Mouse (Mus musculus): Measurements from ENCODE around the gene Fnbp1l.
A peak's percentile ranks its signal among the peaks of the same experiment; 100 is the strongest.

Gene Fnbp1l

DNA sequence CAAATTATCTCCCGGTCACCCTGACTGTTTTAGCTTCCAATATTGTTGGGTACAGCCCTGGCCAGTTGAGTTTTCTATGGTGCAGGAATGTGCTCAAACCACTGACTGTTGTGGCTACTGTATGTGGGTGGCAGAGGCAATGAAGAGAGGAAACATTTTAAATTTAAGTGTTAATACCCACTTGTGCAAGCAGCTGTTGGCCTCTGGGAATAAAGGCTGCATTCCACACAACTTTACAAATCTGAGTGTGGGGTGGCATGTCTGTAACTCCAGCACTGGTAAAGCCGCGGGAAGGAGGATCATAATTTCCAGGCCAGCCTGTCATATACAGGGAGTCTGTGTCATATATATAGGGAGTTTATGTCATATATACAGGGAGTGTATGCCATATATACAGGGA is 99.2 kb downstream of the Fnbp1l start:
- DNase-seq = no peak

GRCm38 (mm10) chr3:122519082-122519481 is 100.4 kb downstream of the Fnbp1l start:
- no peak for DNase-seq

- no peak for DNase-seq
Observed at GRCm38 (mm10) chr3:122518231-122518736, 101.2 kb downstream of the Fnbp1l start.

DNA sequence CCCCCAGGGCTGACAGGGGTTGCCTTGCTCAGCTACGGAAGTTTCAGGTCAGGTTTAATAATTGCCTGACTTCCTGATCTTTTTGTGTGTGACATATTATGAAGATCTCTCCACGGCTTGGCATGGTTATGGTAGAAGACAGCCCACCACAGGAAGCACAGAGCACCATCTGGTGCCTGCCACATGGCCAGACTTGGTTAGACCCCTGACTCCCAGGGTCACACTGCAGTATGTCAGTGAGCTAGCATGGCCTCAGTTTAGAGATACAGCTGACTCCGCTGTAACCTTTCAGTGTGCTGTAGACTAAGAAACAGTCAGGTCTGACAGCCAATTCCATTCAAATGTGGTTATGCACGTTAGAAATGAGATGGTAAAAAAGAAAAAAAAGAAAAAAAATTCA is 101.8 kb downstream of the Fnbp1l start:
- no peak for DNase-seq

- DNase-seq = no peak
Observed at GRCm38 (mm10) chr3:122516327-122516695, 103.2 kb downstream of the Fnbp1l start.

GRCm38 (mm10) chr3:122515568-122516326 is 103.8 kb downstream of the Fnbp1l start:
- no peak for DNase-seq

- no peak for DNase-seq
Observed at GRCm38 (mm10) chr3:122512725-122513375, 106.7 kb downstream of the Fnbp1l start.

- DNase-seq = no peak
Observed at GRCm38 (mm10) chr3:122511721-122512619, 107.5 kb downstream of the Fnbp1l start.

DNA sequence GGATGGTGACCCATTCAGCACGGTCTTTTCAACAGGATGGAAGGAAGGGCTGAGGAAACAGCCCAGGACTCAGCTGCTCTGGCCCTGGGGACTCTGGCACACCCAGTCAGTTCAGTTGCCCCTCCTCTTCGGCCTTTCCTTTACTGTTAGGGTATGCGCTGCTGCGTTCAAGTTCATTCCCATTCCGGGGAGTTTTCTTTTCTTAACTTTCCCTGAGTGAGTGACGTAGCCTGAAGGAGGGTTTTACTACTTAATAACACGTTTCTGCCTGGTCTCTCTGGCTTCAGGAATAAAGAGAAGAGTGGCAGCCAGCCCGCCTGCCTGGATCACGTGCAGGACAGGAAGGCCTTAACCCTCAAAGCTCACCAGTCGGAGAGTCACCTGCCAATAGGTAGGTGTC is 108.6 kb downstream of the Fnbp1l start:
- no peak for DNase-seq

GRCm38 (mm10) chr3:122510240-122510750 is 109.2 kb downstream of the Fnbp1l start:
- DNase-seq = no peak

DNA sequence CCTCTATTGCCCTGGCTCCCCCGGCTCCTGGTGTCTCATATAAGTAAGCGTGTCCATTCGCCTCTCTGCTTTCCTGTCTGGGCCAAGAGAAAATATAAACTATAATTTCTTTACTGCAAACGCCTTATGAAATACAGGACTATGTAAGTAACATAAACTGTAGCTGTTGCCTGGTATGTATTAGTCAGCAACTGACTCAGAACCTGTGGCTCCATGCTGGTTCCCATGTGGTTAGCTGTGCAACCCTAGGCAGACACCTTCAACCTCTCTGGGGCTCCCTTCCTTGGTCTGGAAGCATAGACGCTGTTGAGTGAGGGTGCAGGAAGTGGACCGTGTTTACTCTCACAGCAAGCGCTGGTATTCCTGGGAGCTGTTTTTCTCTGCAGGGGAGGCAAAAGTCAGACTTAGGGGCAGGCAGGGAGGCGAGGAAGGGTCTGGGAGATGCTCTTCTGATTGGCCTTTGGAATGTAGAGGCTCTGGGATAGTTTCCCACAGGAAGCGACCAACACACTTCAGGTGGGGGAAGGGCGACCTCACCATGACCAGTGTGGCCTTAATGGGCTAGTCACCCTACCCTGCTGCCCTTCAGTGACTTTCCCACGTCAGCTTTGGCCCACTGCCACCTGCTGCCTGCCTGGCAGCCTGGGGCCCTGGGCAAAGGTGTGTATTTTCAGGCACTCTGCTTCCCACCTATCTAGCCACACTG is 109.8 kb downstream of the Fnbp1l start:
- no peak for DNase-seq

GRCm38 (mm10) chr3:122509084-122509483 is 110.4 kb downstream of the Fnbp1l start:
- DNase-seq = peak; percentile 16

GRCm38 (mm10) chr3:122507826-122508225 is 111.7 kb downstream of the Fnbp1l start:
- no peak for DNase-seq

- no peak for DNase-seq
Observed at GRCm38 (mm10) chr3:122506343-122506916, 113.1 kb downstream of the Fnbp1l start.

DNA sequence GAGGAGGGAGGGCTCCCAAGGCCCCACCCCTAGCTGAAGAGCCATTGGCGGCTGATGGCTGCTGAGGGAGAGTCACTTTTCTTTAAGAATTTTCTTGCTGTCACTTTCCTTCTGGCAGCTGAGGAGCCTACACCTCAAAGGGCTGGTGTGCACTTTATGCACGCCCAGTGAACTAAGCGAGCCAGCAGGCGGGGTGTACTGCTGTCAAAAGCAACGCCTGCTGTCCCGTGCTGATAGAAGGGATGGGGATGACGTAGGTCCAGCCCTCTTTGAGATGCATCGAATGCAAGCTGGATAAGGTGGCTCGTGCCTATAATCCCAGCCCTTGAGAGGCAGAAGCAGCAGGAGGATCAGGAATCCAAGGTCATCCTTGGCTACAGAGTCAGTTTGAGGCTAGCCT is 118.6 kb downstream of the Fnbp1l start:
- DNase-seq = no peak

DNA sequence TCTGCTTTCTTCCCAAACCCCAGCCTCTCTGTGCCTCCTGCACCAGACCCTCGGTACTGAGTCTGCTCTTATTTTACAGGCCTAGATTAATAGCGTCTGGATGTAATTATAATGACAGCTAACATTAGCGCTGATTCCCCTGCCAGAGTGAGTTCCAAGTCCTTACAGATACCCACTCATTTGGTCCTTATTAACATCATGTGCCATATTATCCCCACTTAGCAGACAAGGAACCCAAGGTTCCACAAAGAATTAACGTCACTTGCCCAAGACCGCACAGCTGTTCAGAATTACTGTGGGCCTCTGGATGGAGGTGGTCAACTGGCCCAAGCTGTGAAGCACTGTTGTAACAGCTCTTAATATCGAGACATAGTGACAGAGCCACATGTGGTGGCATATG is 119.9 kb downstream of the Fnbp1l start:
- DNase-seq = no peak

DNA sequence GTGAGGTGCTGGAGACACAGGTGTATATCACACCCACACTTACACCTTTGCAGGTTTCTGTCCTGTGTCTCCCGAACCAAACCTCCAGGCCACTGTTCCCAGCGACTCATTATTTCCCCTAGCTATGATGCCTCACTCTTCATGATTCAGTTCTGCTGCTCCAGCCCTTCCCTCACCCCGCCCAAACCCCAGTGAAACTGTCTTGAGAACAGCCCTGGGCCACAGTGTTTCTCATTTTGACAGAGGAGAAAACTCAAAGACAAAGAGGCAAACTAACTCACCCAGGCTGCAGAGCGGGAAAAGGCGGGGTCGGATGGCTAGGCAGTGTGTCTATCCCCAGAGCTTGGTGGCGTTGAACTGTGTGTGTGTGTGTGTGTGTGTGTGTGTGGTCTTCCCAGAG is 121.0 kb downstream of the Fnbp1l start:
- DNase-seq = no peak

DNA sequence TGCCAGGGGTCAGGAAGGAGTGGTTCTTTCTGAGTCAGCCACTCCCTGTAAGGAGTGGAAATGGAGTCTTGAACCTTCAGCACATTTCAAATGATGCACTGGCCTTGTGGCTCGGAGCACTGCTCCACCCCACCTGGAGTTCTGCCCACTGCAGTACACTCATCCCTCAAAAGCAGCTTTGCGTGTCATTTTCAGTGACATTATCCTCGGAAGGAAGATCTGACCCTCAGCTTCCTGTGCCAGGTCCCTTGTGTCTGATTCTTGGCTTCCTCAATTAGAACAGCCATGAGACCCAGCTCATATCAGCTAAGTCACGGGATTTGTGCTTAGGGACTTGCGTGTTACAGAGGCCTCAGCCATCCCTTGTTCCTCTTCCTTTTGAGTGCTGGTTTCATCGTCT is 121.6 kb downstream of the Fnbp1l start:
- DNase-seq = no peak

- no peak for DNase-seq
Observed at GRCm38 (mm10) chr3:122494764-122495163, 124.8 kb downstream of the Fnbp1l start.

- DNase-seq = no peak
Observed at GRCm38 (mm10) chr3:122492872-122493615, 126.5 kb downstream of the Fnbp1l start.

DNA sequence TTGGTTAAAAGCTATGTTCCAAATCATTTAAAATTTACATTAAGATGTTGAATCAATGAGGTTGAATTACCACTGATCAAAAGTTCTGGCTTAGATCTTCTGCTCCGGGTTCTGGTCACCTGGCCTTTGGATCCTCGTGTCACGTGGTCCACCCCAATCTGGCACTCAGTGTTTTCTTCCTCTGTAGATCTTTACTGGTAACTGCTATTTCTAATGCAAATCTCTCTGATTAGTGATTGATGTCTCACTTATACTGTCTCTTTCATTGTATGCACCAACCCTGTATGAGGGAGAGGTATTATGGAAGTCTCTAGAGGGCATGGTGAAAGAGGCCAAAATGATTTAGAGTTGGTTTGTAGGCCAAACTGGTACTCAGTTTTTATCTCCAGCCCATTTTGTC is 127.5 kb downstream of the Fnbp1l start:
- DNase-seq = no peak
